Mouse (Mus musculus): ENCODE measurements around the gene Psmd8.
A peak's percentile ranks its signal among the peaks of the same experiment; 100 is the strongest.
"Not testable (repeated sequence)": the region's sequence is repeated elsewhere in the genome, so short reads cannot be mapped to it uniquely, and the experiment has no call there.

Psmd8 gene

GRCm38 (mm10) chr7:29180077-29180853, at the start of gene Psmd8:
Gene Psmd8, minus strand, starts transcription at chr7:29180701.
- peak; percentile 94 for DNase-seq (ENCODE audit: low read depth, low spot score)

GRCm38 (mm10) chr7:29228202-29228601, 47.7 kb upstream of the Psmd8 start:
- no peak for DNase-seq (ENCODE audit: low read depth, low spot score)

DNA sequence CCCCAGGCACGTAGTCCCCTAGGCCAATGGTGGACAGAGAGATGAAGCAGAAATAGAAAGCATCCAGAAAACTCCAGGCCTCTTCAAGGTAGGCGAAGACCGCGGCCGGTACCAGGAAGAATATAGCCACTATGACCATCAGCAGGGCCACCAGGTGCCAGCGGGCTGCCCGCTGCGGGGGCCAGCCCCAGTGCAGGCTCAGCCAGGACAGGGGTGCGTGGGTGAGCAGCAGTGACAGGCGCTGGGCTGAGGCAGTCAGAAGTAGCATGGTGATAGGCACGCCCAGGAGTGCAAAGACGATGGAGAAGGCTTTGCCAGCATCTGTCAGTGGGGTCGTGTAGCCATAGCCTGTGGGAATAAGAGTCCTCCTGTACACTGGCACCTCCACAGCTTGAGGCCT, 45.0 kb upstream of the Psmd8 start:
- no peak for DNase-seq (ENCODE audit: low read depth, low spot score)

- DNase-seq (ENCODE audit: low read depth, low spot score), result no peak
Observed at GRCm38 (mm10) chr7:29224756-29225394, 44.4 kb upstream of the Psmd8 start.

DNA sequence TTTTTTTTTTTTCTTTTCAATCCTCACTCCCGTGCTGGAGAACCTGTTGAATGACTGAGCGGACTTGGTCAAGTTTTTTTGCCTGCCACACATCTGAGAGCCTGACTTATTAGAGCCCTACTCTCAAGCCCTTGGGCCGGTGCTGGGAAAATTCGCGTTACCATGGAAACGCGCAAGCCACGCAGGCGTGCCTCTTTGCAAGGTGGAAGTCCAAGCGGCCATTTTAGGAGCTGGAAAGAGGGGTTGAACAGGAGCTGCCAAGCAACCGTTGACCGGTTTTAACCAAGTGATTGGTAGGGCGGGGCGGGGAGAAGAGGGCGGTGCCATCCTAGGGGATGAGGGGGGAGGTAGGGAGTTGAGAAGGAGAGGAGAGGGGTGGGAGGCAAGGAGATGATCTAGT, 34.3 kb upstream of the Psmd8 start:
- no peak for DNase-seq (ENCODE audit: low read depth, low spot score)

- no peak for DNase-seq (ENCODE audit: low read depth, low spot score)
Observed at GRCm38 (mm10) chr7:29214236-29214635, 33.7 kb upstream of the Psmd8 start.

GRCm38 (mm10) chr7:29213675-29214082, 33.2 kb upstream of the Psmd8 start, which contains the start of gene Catsperg1:
Gene Catsperg1, minus strand, starts transcription at chr7:29214035.
- DNase-seq (ENCODE audit: low read depth, low spot score), result no peak

- DNase-seq (ENCODE audit: low read depth, low spot score), result not testable (repeated sequence)
Observed at GRCm38 (mm10) chr7:29212775-29213560, 32.5 kb upstream of the Psmd8 start.

DNA sequence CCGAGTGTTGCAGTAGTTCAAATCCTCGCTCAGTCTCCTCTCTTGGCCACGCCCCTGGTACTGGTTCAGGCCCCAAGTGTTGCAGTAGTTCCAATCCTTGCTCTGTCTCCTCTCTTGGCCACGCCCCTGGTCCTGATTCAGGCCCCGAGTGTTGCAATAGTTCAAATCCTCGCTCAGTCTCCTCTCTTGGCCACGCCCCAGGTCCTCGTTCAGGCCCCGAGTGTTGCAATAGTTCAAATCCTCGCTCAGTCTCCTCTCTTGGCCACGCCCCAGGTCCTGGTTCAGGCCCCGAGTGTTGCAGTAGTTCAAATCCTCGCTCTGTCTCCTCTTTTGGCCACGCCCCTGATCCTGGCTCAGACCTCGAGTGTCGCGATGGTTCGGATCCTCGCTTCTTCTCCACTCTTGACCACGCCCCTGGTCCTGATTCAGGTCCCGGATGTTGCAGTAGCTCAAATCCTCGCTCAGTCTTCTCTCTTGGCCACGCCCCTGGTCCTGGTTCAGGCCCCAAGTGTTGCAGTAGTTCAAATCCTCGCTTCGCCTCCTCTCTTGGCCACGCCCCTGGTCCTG, 31.8 kb upstream of the Psmd8 start:
- no peak for DNase-seq (ENCODE audit: low read depth, low spot score)

- DNase-seq (ENCODE audit: low read depth, low spot score), result peak; percentile 63
Observed at GRCm38 (mm10) chr7:29211415-29212198, 31.1 kb upstream of the Psmd8 start.

GRCm38 (mm10) chr7:29211013-29211412, 30.5 kb upstream of the Psmd8 start:
- peak; percentile 17 for DNase-seq (ENCODE audit: low read depth, low spot score)

- no peak for DNase-seq (ENCODE audit: low read depth, low spot score)
Observed at GRCm38 (mm10) chr7:29202577-29202976, 22.1 kb upstream of the Psmd8 start.

DNA sequence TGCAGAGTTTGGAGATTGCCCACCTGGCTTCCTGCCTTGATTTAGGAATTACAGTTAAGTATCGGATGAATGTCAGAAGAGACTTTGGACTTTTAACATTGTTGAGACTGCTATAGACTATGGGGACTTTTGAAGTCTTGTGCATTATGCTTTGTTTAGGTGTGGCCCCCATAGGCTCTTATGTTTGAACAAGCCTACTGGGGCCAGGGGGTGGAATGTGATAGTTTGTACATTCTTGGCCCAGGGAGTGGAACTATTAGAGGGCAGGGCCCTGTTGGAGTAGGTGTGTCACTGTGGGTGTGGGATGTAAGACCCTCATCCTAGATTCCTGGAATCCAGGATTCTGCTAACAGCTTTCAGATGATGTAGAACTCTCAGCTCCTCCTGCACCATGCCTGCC, 13.7 kb upstream of the Psmd8 start:
- DNase-seq (ENCODE audit: low read depth, low spot score), result not testable (repeated sequence)

DNA sequence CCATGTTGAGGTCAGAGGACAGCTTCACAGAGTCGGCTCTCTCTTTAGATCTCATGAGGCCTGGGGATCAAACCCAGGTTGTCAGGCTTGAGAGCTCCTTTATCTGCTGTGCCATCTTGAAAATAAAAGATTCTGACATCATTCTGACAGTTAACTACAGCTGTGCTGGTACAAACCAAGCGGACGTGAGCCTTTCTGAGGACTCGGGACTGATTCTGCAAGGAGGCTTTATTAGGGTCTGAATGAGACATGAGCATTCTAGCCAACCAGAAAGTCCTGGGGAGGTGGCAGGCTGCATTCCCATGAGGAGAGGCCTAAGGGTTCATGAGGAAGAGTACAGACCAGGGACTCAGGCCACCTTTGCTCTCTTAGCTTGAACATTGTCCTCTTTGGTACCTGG, 822 bp upstream of the Psmd8 start:
- not testable (repeated sequence) for DNase-seq (ENCODE audit: low read depth, low spot score)

GRCm38 (mm10) chr7:29180854-29181236, 344 bp upstream of the Psmd8 start:
- no peak for DNase-seq (ENCODE audit: low read depth, low spot score)

DNA sequence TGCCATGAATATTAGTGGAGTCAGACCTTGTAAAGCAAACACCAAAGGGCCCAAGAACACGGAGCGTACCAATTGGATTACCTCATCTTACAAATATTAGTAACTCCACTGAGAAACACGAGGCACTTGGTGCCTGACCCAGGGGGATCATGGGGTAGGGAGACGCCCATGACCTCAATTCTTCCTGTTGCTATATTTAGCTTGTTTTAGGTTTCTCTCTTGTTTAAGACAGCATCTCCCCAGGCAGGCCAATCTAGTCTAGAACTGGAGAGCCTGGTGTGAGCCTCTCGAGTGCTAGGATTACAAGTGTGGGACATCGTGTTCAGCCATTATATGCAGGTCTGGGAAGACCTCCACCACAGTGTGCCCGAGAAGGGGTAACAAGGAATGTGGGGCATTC, 1.2 kb downstream of the Psmd8 start:
- no peak for DNase-seq (ENCODE audit: low read depth, low spot score)

- no peak for DNase-seq (ENCODE audit: low read depth, low spot score)
Observed at GRCm38 (mm10) chr7:29178106-29178505, 2.4 kb downstream of the Psmd8 start.

DNA sequence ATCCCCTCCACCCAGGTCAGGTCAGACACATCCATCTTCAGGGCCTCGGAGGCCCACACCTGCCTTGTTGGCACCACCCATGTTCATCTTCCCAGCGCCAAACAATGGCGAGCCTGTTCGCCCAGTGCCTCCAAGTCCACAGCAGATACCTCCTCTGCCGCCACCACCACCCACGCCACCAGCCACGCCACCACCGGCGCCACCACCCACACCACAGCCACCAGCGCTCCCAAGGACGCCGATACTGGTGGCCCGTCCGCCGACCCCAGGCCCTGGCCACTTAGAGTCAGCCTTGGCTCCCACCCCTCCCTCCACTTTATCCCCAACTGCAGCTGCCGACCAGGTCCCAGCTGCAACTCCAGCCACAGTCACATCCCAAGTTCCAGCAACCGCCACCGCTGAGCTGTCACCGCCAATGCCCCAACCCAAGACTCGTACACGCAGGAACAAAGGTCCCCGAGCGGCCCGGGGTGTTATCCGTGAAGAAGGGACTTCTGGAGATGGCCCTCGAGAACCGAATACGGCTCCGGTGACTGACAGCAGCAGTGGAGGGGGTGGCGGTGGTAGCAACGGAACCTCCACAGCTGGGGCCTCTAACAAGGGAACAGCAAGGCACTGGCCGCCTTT, 8.0 kb downstream of the Psmd8 start:
- no peak for DNase-seq (ENCODE audit: low read depth, low spot score)

- DNase-seq (ENCODE audit: low read depth, low spot score), result no peak
Observed at GRCm38 (mm10) chr7:29171562-29172097, 8.9 kb downstream of the Psmd8 start.

DNA sequence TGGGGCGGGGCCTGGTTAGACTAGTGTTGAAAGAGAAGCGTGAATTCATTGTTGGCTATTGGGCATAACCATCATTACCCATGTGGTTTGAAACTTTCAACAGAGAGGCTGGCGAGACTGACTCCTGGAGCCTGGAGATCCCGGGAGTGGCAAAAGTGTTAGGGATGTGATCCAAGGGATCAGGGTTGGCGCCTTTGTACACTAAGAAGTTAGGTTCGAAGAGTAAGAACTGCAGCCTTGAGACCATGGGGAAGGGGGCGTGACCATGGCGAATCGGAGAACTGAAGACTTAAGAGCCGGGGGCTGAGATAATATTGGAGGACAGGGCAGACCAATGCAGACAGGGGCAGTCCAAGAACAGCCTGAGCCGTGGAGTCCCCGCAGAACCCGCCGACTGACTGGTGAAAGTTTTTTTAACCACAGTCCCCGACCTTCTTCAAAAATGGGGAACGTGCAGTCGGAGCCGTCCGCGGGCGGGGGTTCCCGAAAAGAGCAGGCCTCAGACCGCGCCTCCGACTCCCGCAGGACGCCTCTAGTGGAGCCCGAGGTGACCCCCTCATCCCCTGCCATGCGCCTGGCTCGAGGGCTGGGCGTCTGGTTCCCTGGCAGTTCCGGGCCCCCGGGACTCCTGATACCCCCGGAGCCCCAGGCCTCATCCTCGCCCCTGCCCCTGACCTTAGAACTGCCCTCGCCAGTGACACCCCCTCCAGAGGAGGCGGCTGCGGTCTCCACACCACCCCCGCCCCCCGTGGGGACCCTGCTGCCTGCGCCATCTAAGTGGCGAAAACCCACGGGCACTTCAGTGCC, 9.5 kb downstream of the Psmd8 start:
- no peak for DNase-seq (ENCODE audit: low read depth, low spot score)

Data from retina, postnatal 7 days (tissue).